ENCODE assay signal across 14 mouse cellular contexts in genomic region chr2:92640555-92640954, GRCm38 (mm10). TPM values are rescaled to one million over a fixed set of nuclear protein-coding genes. Genes with fewer than 3 reads are reported as not detected.
DNase-seq lines count a peak whose midpoint lies in the region; ATAC-seq and TF ChIP-seq lines count a peak whose summit lies in the region.
"Had no signal": no experiment of that assay in that cellular context is flagged by ENCODE, and none has a peak within 500 bp of the region (broad histone marks: within the 10 kb centered on the region; RNA-seq: fewer than 3 reads in every experiment).

No protein-coding gene starts in this region.

- no peaks in the 10 kb centered on the region for H3K27me3 ChIP-seq in kidney, embryonic 16.5 days (ENCODE audit: insufficient read depth, low read length)
- H3K27me3 ChIP-seq in embryonic facial prominence, embryonic 14.5 days (replicated peaks; ENCODE audit: control insufficient read depth, insufficient read depth, low read length), result no peaks in the 10 kb centered on the region
- H3K27me3 ChIP-seq in lung, postnatal 0 days (replicated peaks; ENCODE audit: insufficient read depth, low read length), result no peaks in the 10 kb centered on the region
- H3K27me3 ChIP-seq: embryonic facial prominence, embryonic 13.5 days; neural tube, embryonic 13.5 days had no signal

- peaks cover 7% of the 10 kb centered on the region for H3K4me1 ChIP-seq in kidney, embryonic 16.5 days (ENCODE audit: insufficient read depth, low read length)
- H3K4me1 ChIP-seq in embryonic facial prominence, embryonic 14.5 days (ENCODE audit: control insufficient read depth, insufficient read depth, low read length), result peaks cover 5% of the 10 kb centered on the region
- no peaks in the 10 kb centered on the region; the same call in 1 of the 2 replicates for H3K4me1 ChIP-seq in lung, postnatal 0 days (ENCODE audit: insufficient read depth, low read depth, low read length)

- WGBS in kidney, embryonic 16.5 days, result 19% methylated on average over 8 of the region's 8 CpGs
- 23% methylated on average over 8 of the region's 8 CpGs for WGBS in embryonic facial prominence, embryonic 14.5 days
- 15% methylated on average over 8 of the region's 8 CpGs for WGBS in lung, postnatal 0 days

- no peak overlapping the region for H3K4me2 ChIP-seq in kidney, embryonic 16.5 days (replicated peaks; ENCODE audit: low read depth, low read length)
- H3K4me2 ChIP-seq in embryonic facial prominence, embryonic 14.5 days (ENCODE audit: low read depth, low read length), result no peak overlapping the region
- H3K4me2 ChIP-seq in lung, postnatal 0 days (replicated peaks; ENCODE audit: low read depth, low read length), result no peak overlapping the region
- H3K4me2 ChIP-seq: embryonic facial prominence, embryonic 13.5 days; neural tube, embryonic 13.5 days had no signal

- H3K27ac ChIP-seq in kidney, embryonic 16.5 days (ENCODE audit: low read length), result no peak overlapping the region
- no peak overlapping the region for H3K27ac ChIP-seq in embryonic facial prominence, embryonic 14.5 days (replicated peaks; ENCODE audit: low read depth, low read length)
- no peak overlapping the region for H3K27ac ChIP-seq in lung, postnatal 0 days (ENCODE audit: low read length)
- H3K27ac ChIP-seq: embryonic facial prominence, embryonic 13.5 days; kidney, postnatal 0 days; midbrain, embryonic 10.5 days; neural tube, embryonic 13.5 days had no signal

- no peak overlapping the region for H3K4me3 ChIP-seq in kidney, embryonic 16.5 days (ENCODE audit: low read length)
- no peak overlapping the region for H3K4me3 ChIP-seq in embryonic facial prominence, embryonic 14.5 days (ENCODE audit: low read depth, low read length)
- H3K4me3 ChIP-seq in lung, postnatal 0 days (ENCODE audit: low read depth, low read length), result no peak overlapping the region
- H3K4me3 ChIP-seq: embryonic facial prominence, embryonic 13.5 days; midbrain, embryonic 10.5 days; neural tube, embryonic 13.5 days had no signal

- no peak overlapping the region for H3K9ac ChIP-seq in kidney, embryonic 16.5 days (replicated peaks; ENCODE audit: low read length)
- H3K9ac ChIP-seq in embryonic facial prominence, embryonic 14.5 days (ENCODE audit: low read depth, low read length), result no peak overlapping the region
- no peak overlapping the region for H3K9ac ChIP-seq in lung, postnatal 0 days (replicated peaks; ENCODE audit: low read depth)
- H3K9ac ChIP-seq: embryonic facial prominence, embryonic 13.5 days; neural tube, embryonic 13.5 days had no signal

- no peak for ATAC-seq in kidney, embryonic 16.5 days (ENCODE audit: low FRiP score, low TSS enrichment)
- ATAC-seq in embryonic facial prominence, embryonic 14.5 days (ENCODE audit: low read depth), result no peak
- no peak for ATAC-seq in lung, postnatal 0 days
- no peak for ATAC-seq in activated CD4-positive, CD25-positive, alpha-beta regulatory T cell, adult 4 months

- TF ChIP-seq CTCF in lung, postnatal 0 days (IDR thresholded peaks at IDR 0.05), result no peak

- 0 out of 2 replicates have a peak, but pooled peaks cover 4% of the 10 kb centered on the region for H3K9me3 ChIP-seq in kidney, embryonic 16.5 days (ENCODE audit: low read length)
- H3K9me3 ChIP-seq in embryonic facial prominence, embryonic 14.5 days (ENCODE audit: control insufficient read depth, low read length), result no peaks in the 10 kb centered on the region
- H3K9me3 ChIP-seq in lung, postnatal 0 days (ENCODE audit: low read length), result no peaks in the 10 kb centered on the region
- H3K9me3 ChIP-seq: midbrain, embryonic 10.5 days; neural tube, embryonic 13.5 days had no signal

- no peak for TF ChIP-seq EP300 in lung, postnatal 0 days (IDR thresholded peaks at IDR 0.05)

- peak; percentile 34 to 39 for DNase-seq in kidney, postnatal 4 days
- DNase-seq in MEL-GATA-1-ER (ENCODE audit: extremely low read depth, low read depth), result peak; percentile 72
- DNase-seq in embryonic facial prominence, embryonic 14.5 days (ENCODE audit: low spot score), result peak; percentile 23
- peak; percentile 37 for DNase-seq in lung, postnatal 0 days (ENCODE audit: low spot score)
- no peak for DNase-seq in frontal cortex, postnatal 10 days (ENCODE audit: low spot score in 2 of 2)
- DNase-seq in layer of hippocampus, postnatal 25 days (ENCODE audit: extremely low spot score in 1 of 2, low spot score in 1 of 2), result no peak
- DNase-seq: heart, postnatal 4 days; right cerebral cortex, postnatal 4 days had no signal

- H3K36me3 ChIP-seq in kidney, embryonic 16.5 days (ENCODE audit: insufficient read depth, low read length), result no peaks in the 10 kb centered on the region
- no peaks in the 10 kb centered on the region for H3K36me3 ChIP-seq in embryonic facial prominence, embryonic 14.5 days (ENCODE audit: control insufficient read depth, insufficient read depth, low read length)
- no peaks in the 10 kb centered on the region for H3K36me3 ChIP-seq in lung, postnatal 0 days (ENCODE audit: insufficient read depth, low read length)
- H3K36me3 ChIP-seq: embryonic facial prominence, embryonic 13.5 days; midbrain, embryonic 10.5 days; neural tube, embryonic 13.5 days had no signal

RNA-seq across cellular contexts. Expression of gene Chst1, which starts 41.0 kb away (rescaled TPM):
- polyA plus RNA-seq in kidney, embryonic 16.5 days (2015; fragmentation: Nextera tagmentation; extraction: Ambion mirVana), result 8.9 and 9.9 TPM in 2 replicates
- 8.6 and 9.1 TPM in 2 replicates for polyA plus RNA-seq in embryonic facial prominence, embryonic 14.5 days (2014; fragmentation: Nextera tagmentation; extraction: Ambion mirVana)
- 5.2 TPM in 2 replicates for polyA plus RNA-seq in lung, postnatal 0 days (2015; fragmentation: Nextera tagmentation; extraction: Ambion mirVana)
- 100 to 1,000 TPM; 268 to 280 TPM for total RNA-seq in layer of hippocampus, postnatal 25 days (2021)
- polyA plus RNA-seq in activated CD4-positive, CD25-positive, alpha-beta regulatory T cell, adult 4 months (2017; shearing (Covaris generic)), result under 1 TPM in 1 of 2 experiments, not detected in 1; 0.20 TPM

Comparison
In these comparisons a context has a peak if more than half of its experiments do, and no peak if none do; other contexts are left out.
1. DNase-seq: peak in kidney, postnatal 4 days (2 of 2), MEL-GATA-1-ER (single experiment), embryonic facial prominence, embryonic 14.5 days (single experiment) and lung, postnatal 0 days (single experiment); none in frontal cortex, postnatal 10 days (0 of 2) and layer of hippocampus, postnatal 25 days (0 of 2).